Mouse (Mus musculus): Measurements from ENCODE around the gene Tfec. TPM values are rescaled to one million over a fixed set of nuclear protein-coding genes. Genes with fewer than 3 reads are reported as not detected.

The Tfec gene
- total RNA-seq, 1 experiment from 2014 or later = not detected

DNA sequence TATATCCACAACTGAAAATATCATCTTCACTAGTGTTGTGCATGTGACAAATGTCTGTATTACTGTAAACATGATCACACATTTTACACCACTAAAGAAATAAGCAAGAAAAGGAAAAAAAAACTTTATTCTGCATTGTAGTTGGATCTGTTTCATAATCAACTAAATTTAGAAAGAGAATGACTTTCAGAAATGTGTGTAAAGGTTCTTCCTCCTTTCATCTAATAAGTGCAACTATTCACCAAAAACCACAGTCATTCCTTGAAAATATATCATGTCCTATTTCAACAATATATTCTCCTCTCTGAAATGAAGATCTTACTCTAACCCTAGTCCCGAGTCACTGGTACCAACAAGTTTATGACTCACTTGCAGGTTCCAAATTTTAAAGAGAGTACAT is 91.9 kb downstream of the Tfec start:
- ATAC-seq (replicated peaks; ENCODE audit: insufficient number of reproducible peaks, low FRiP score, low TSS enrichment, poor library complexity, severe bottlenecking) = no peak

DNA sequence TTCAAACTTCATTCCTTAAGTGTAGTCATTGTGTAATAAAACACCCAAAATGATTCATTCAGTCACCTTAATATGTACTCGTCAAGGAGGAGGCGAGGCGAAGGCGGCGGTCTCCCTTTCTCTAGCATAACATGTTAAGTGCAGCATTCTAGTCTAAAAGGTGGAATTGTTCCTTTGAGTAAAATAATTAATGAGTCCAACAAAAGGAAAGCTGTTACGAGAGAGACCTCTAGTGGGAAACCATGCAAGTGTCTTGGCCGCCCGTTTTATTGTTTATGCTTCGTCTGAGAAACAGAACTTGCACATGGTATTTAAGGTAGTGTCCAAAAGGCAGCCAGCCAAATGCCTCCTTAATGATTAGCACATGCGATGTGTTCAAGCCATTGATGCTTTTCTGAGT is 100.6 kb downstream of the Tfec start:
- ATAC-seq (replicated peaks; ENCODE audit: insufficient number of reproducible peaks, low FRiP score, low TSS enrichment, poor library complexity, severe bottlenecking) = no peak

DNA sequence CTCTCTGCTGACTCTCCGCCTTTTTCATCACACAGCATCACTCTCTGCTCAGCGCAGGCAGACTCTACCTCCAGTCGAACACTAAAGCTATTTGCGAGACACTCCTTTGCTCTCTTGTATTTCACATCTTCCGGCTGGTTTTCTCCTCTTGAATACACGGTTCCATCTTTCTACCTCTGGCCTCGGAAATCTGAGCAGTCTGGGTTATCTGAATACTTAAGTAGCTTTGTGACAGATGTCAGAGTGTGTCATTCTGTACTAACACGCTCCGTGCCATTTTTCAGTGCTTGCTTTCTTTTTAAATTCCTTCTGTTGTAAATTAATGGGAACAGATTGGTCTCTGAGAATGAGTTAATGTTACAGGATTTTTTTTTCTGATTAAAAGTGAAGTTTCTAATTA is 101.3 kb downstream of the Tfec start:
- no peak for ATAC-seq (replicated peaks; ENCODE audit: insufficient number of reproducible peaks, low FRiP score, low TSS enrichment, poor library complexity, severe bottlenecking)

DNA sequence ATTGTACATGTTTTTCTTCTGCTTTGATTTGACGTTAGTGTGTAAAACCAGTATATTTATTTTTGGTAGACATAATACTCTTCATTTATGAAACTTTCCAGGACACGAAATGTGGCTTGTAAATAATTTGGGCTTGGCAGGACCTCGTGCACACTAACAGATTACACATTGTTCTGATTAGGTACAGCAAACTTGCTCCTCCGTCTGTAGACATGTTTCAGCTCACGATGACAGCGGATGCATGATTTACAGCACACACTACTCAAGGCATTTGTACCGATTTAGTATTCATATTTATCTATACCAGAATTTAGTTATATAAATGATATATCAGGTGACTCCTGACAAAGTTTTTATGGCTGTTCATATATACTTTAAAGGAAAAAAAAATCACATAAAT is 104.2 kb downstream of the Tfec start:
- no peak for ATAC-seq (replicated peaks; ENCODE audit: insufficient number of reproducible peaks, low FRiP score, low TSS enrichment, poor library complexity, severe bottlenecking)

DNA sequence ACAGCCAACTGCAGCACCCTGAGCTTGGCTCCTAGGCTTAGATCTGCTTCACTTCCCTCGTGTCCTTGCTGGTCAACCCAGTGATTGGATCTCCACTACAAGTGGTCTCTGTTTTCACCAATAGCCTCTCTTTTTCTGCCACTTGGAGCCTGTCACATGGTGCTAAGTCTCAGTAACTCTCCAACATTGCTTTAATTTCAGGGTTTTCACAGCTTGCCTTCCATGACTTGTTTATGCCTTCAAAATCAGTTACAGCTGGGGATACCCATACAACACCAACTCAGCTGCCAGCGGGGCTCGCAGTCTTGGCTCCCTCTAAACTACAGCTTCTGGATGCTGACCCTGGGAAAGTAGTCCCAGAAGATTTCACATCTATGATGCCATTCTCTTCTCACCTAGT is 113.1 kb downstream of the Tfec start:
- no peak for ATAC-seq (replicated peaks; ENCODE audit: insufficient number of reproducible peaks, low FRiP score, low TSS enrichment, poor library complexity, severe bottlenecking)

Other genes starting within 250 kb of the Tfec start
- 90.4 to 132 TPM (median 91.2 TPM) in 3 replicates for gene Tes, start 166.7 kb upstream of the Tfec start, total RNA-seq (2017)

Measured in monocyte, adult 5-6 weeks (primary cell).